Comparison of ENCODE assay signal across 8 mouse cellular contexts in the genomic region with DNA sequence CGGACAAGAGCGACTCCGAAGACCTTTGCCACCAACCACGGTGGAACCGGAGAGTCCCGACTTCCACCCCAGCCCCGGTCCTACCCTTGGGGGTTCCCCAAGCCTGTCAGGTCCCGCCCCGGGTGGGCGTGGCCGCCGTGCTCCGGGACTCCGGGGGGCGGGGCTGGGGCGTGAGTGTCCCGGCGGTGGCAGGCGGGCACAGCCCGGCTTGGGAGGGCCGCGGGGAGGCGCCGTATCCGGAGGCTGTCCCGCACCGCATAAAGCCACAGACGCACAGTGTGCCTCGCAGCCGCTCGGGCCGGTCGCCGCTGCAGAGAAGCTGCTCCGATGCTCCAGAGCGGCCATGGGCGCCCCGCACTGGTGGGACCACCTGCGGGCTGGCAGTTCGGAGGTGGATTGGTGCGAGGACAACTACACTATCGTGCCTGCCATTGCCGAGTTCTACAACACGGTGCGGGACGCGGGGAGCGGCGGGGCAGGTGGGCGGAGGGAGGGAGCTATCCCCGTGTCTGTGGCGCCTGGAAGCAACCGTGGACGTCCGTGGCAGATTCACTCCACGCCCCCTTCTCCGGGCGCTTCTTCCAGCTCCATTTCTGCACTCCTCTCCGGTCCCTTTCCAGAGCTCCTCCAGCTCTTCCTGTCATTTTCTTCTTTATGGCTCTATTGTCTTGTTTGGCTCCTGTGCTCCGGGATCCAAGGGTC. TPM values are rescaled to one million over a fixed set of nuclear protein-coding genes. Genes with fewer than 3 reads are reported as not detected.
DNase-seq lines count a peak whose midpoint lies in the region; ATAC-seq lines count a peak whose summit lies in the region.

A gene (plus strand): TSS at position 251 of the 702 bp plus-strand sequence.

- H3K27ac ChIP-seq in embryonic facial prominence, embryonic 11.5 days (replicated peaks; ENCODE audit: low read depth, low read length), result no peak within 1 kb of the TSS
- H3K27ac ChIP-seq in midbrain, embryonic 10.5 days (replicated peaks), result peak within 1 kb of the TSS; percentile 77

- no peaks in the 10 kb centered on the region for H3K9me3 ChIP-seq in embryonic facial prominence, embryonic 11.5 days (replicated peaks; ENCODE audit: control insufficient read depth, low read length)
- H3K9me3 ChIP-seq in midbrain, embryonic 10.5 days (replicated peaks), result no peaks in the 10 kb centered on the region

- peak within 1 kb of the TSS; percentile 69 for H3K9ac ChIP-seq in embryonic facial prominence, embryonic 11.5 days (replicated peaks; ENCODE audit: low read length)

- peak; percentile 84 for ATAC-seq in embryonic facial prominence, embryonic 11.5 days (replicated peaks; ENCODE audit: insufficient number of reproducible peaks, low FRiP score, low TSS enrichment, low read depth)

- intact Hi-C loops in left cerebral cortex, postnatal 4 days (cut with DNase I), result no loop called here

- no peaks in the 10 kb centered on the region for H3K4me1 ChIP-seq in embryonic facial prominence, embryonic 11.5 days (ENCODE audit: control insufficient read depth, insufficient read depth, low read length)
- H3K4me1 ChIP-seq in midbrain, embryonic 10.5 days, result peaks cover 23% of the 10 kb centered on the region

- H3K27me3 ChIP-seq in embryonic facial prominence, embryonic 11.5 days (ENCODE audit: control insufficient read depth, insufficient read depth, low read length), result peaks cover 5% of the 10 kb centered on the region; the same call in 1 of the 2 replicates
- H3K27me3 ChIP-seq in midbrain, embryonic 10.5 days (ENCODE audit: low read depth, poor library complexity, severe bottlenecking), result peaks cover 34% of the 10 kb centered on the region

- no peaks in the 10 kb centered on the region for H3K36me3 ChIP-seq in embryonic facial prominence, embryonic 11.5 days (replicated peaks; ENCODE audit: control insufficient read depth, insufficient read depth, low read depth, low read length)
- no peaks in the 10 kb centered on the region for H3K36me3 ChIP-seq in midbrain, embryonic 10.5 days

- H3K4me2 ChIP-seq in embryonic facial prominence, embryonic 11.5 days (ENCODE audit: low read depth, low read length), result peak within 1 kb of the TSS; percentile 96

- peak within 1 kb of the TSS; percentile 65 for H3K4me3 ChIP-seq in embryonic facial prominence, embryonic 11.5 days (ENCODE audit: low read depth, low read length)
- peak within 1 kb of the TSS; percentile 86 for H3K4me3 ChIP-seq in midbrain, embryonic 10.5 days

- WGBS in embryonic facial prominence, embryonic 11.5 days, result 0% methylated on average over 57 of the region's 60 CpGs
- under 1% methylated on average over 57 of the region's 60 CpGs for WGBS in midbrain, embryonic 10.5 days

- DNase-seq in adrenal gland, postnatal 25 days, result peak; percentile 98
- peak; percentile 80 for DNase-seq in embryonic facial prominence, embryonic 11.5 days (ENCODE audit: low spot score)
- DNase-seq in heart, adult 11 months, result peak; percentile 100
- peak; percentile 93 for DNase-seq in kidney, adult 11 months
- DNase-seq in left cerebral cortex, postnatal 4 days, result peak; percentile 84
- peak; percentile 80 for DNase-seq in midbrain, embryonic 10.5 days (ENCODE audit: low spot score)
- peak; percentile 76 for DNase-seq in right cerebral cortex, postnatal 25 days
- DNase-seq in urinary bladder, postnatal 36 days (ENCODE audit: low spot score in 2 of 2), result peak; percentile 90 to 95

RNA-seq across cellular contexts. Expression of the gene that starts here (rescaled TPM):
- 17.2 and 21.0 TPM in 2 replicates for total RNA-seq in adrenal gland, postnatal 25 days (2021)
- 16.7 and 20.2 TPM in 2 replicates for polyA plus RNA-seq in embryonic facial prominence, embryonic 11.5 days (2014; fragmentation: Nextera tagmentation; extraction: Ambion mirVana)
- 1 to 10 TPM; 3.5 to 3.9 TPM for total RNA-seq in left cerebral cortex, postnatal 4 days (2021)
- polyA plus RNA-seq in midbrain, embryonic 10.5 days (2016; fragmentation: Nextera tagmentation; extraction: Ambion mirVana), result 5.3 and 7.1 TPM in 2 replicates
